Mouse (Mus musculus): ENCODE results near the gene Prox1.

Gene Prox1

DNA sequence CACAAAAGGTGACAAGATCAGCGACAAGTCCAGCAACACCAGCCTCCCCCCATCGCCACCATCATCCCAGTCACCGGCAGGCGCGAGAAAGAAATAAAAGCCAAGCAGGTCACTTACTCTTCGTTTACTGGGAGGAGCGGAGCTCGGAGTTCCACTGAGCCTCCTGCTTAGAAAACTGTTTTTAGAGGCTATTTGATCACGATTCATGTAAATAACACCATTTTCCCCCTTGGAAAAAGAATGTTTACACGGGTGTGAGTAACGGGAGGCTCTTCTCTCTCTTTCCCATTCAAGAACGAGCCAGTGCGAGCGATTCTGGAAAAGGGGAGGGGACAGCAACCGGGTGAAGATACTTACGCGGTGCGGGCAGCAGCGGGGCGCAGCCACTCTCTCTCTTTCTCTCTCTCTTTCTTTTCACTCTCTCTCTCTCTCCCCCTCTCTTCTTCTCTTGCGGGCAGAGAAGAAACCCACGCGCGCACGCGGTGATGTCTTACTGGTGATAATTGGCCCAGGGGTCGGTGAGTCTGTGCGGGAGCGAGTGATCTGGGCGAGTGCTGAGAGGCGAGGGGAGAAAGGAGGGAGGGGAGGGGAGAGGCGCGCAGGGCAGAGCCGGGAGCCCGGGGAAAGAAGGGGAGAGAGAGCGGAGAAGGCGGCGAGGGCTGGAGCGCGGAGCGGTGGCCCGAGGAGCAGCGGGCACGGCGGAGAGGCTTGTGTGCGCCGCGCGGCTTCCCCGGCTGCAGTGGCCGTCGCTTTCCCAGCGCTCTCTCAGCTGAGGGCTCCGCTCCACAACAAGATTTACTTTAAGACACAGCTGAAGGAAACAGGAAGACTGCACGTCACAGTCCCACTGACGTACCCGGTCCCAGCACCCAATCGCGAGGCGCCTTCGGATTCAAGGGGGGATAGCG lies at the start of gene Prox1:
Prox1 (minus strand) TSS at position 804 of the 908 bp plus-strand sequence.
- DNase-seq: peak; percentile 57 to 66

DNA sequence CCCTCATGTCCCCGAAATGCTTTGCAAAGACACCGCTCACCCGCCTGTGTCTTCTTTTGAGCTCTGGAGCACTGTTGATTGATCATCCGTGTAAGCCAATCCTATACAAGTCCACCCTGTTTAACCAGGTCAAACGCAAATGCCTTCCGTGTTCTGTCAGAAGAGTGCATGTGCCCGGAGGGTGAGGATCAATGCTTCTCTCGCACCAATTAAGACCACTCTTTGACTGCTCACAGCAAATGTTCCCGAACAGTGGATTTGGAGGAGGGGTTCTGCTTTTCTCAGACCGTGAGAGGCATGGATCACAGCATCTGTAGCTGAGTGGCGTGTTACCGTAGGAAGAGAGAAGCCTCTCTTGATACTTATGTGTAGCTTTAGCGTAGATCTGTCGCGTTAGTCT lies 46.1 kb upstream of the Prox1 start:
- no peak for DNase-seq

DNA sequence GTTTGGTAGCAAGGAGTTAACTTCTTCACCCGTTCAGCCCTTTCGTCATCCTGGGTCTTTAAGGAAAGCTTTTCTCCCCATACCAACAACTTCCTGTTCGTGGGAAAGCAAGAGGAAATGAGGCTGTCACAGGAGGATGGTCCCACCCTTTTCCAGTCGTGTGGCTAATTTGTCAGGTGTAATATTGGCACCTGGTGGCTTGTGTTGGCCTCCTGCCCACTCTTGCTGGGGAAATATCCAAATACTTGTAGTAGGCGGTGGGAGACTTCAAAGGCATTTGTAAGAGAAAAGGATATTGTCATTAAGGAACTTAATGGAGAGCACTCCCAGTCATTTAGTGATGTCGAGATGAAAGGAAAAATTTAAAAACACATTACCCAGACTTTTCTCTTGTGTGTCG lies 44.1 kb upstream of the Prox1 start:
- DNase-seq: peak in 1 of 2 experiments; percentile 7

DNA sequence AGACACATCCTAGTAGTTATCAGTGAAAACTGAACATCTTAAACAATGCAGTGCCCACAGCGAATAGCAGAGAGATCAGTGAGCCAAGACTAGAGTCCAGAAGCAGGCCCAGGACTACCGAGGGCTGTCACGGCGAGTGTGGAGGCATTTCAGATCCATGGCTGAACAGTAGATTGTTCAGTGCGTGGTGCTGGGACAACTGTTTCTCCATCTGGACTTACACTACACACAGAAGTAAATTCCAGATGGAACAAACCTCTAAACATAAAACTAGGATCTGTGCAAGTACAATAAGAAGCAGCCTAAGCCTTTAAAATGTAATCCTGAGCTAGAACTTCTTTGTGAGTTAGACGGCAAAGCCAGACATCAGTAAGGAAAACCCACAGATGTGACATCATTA lies 42.7 kb upstream of the Prox1 start:
- DNase-seq: no peak

DNA sequence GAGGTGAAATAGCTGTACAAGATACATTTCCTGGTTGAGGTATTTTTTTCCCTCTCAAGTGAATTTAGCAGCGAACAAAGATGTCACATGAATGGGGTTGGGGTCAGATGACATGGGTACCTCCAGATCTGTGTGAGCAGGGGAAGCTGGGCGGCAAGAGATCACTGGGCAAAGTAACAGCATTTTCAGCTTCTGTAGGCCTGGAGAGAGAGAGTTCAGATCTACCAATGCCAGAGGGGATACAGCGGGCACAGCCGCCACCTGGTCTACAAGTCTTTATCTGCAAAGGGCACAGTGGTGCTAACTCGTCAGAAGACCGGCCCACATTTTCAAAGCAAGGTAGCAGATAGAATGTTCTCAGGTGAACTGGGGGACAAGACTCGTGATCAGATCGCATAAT lies 36.7 kb upstream of the Prox1 start:
- no peak for DNase-seq

DNA sequence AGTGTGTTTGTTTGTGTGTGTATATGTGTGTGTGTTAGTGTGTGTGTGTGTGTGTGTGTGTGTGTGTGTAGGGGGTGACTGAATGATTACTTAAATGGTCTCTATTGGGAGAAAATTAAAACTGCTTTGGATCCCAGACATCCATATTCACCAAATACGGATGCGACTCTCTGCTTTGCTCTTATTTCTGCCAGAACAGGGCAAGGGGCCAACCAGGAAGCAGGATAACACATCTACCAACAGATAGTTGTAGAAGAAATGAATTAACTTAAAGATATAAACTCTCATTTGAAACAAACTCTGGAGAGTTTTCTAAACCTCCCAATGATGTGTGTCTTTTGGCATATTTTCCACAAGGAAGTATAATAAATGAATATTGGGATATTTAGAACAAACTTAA lies 35.2 kb upstream of the Prox1 start:
- no peak for DNase-seq

DNA sequence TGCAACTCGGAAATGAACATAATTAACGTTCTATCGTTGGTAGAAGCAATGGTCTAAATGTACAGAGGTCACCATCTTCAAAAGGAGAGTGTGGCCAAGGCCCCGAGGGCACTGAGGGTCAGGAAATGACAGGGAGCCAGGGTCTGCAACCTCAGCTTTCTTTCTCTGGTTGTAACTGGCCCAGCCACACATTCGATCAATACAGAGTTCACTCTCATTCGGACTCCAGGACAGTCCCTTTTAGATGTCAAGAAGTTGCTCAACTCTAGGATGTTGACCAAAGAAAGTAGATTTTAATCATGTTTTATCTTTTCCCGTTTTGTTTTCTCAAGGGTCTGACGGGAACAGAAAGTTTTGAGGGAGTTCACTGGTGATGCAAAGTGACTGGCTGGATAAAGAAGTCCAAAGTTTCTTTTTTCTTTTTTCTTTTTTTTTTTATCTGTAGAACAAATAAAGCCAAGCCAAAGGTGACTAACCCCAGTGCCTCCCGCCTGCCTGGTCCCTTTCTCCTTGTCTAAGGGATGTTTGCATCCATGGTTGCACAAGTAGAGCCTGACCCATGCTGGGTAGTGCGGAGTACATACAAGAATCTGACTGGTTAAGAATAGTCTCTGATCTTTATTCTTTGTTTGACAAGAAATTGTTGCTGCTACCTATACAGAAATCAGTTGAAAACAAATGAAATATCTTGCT lies 34.0 kb upstream of the Prox1 start:
- no peak for DNase-seq

DNA sequence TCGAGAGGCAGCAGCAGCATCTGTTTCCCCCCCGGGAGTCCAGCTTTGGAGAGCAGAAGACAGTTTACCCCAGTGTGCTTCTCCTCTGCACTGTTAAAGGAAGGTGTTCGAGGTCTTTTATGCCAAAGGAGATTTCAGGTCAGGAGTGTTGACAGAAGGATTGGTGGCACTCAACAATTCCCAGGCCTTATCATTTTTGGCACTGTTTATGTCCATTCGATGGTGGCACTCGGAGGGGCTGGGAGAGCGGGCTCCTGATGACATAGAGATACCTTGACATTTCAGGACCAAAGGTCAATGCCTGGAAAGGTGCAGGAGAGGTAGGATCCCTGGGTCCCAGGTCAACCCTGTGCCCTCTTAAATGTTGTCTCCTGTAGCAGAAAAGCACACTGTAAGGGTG lies 31.2 kb upstream of the Prox1 start:
- no peak for DNase-seq

DNA sequence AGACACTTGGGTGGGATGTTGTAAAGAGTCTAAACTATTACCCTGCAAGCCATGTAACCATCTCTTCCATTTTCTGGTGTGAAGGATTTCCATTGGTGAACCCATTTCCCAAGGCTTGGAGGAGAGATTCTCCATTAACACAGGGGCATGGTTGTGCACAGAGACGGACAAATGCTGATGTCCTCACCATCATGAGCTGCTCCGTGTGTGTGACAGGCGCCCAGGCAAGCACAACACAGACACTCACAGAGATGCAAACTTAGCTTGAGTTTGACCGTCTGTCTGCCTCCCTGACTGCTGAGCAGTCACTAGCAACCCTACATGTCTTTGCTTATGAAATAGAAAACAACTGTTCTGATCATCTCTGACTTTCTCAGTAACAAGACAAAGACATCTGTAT lies 30.5 kb upstream of the Prox1 start:
- DNase-seq: no peak

DNA sequence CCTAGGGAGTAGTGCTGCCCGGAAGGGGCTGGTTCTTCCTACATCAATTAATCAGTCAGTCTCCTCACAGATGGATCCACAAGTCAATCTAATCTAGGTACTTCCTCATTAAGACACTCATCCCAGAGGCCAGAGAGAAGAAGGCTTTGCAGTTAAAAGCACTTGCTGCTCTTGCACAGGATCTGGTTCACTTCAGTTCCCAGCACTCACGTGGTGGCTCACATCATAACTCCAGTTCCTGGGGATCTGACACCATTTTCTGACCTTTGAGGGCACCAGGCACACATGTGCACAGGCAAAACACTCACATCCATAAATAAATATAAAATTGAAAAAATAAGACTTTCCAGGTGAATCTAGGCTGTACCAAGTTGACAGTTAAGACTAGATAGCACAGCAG lies 27.7 kb upstream of the Prox1 start:
- DNase-seq: no peak

DNA sequence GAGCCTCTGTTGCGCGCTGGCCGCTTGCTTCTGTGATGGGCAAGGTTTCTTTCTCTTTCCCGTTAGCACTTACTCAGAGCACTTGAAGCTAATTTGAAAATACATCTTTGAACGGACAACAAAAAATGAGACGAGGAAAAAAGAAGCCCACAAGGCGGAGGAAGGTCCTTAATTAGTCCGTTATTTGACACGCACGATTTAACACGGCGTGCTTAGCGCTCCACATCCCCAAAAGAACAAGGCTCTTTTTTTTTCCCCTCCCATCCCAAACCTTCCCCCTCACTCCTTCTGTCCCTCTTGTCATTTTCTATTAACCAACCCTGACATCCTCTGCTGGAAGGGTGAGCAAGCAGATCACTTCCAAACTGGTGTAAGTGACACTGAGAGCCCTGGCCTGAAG lies 21.5 kb upstream of the Prox1 start:
- DNase-seq: no peak

DNA sequence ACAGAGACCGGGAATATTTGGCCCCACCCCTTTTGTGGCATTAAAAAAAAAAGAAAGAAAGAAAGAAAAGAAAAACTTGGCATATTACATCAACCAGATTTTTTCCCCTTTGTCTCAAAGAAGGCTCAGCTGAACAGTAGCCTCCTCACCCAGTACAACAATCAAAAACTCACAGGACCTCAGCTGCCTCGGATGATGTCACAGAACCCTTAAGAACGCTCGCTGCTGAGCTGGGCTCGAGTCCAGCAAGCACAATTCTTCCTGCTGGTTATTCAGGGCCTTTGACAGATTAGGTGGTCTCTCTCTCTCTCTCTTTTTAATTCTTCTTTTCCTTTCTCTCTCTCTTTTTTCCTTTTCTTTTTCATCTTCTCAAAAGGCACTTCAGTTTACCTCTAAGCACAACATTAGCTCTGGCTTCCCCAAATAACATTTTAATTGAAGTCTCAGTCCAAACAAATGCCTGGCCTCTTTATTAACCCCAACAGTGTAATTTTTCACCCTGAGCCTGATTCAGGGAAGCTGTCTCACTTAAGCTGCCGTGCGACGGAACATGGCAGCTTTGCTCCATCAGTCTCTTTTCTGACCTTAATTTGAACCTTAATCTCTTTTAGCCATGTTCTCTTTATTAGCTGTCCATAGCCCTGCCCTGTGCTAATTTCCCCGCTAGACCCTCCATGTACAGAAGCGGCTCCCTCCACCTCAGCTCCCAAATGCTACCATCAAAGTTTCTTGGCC lies 19.9 kb upstream of the Prox1 start:
- DNase-seq: no peak

DNA sequence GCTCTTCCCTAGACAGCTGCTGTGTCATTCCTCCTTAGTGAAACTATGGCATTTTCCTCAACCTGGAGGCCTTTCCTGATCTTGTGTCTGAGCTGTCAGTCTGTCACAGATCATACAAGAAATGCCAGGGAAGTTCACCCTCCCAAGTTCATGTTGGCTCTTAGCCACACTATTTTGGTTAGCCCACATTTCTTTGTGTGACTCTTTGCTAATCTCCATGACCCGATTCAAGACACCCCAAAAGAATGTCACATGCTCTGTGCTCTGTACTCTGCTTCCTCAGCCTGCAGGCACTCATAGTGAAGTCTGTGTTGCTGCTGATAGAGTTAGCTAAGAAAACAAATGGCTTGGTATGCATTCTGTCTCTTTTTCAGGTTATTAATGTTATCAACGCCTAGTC lies 18.6 kb upstream of the Prox1 start:
- no peak for DNase-seq

DNA sequence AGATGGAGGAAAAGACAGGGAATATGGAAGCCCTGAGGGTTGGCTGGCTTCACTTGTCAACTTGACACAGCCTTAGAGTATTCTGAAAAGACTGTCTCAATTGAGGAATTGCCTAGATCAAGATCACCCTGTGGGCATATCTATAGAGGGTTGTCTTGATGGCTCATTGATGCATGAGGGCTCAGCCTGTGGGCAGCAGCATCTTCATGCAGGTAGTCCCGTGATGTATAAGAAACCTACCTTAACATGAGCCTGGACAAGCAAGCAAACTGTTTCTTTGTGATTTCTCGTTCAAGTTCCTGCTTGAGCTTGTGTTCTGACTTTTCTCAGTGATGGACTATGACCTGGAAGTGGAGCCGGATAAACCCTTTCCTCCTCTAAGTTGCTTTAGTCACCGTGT lies 15.8 kb upstream of the Prox1 start:
- no peak for DNase-seq

DNA sequence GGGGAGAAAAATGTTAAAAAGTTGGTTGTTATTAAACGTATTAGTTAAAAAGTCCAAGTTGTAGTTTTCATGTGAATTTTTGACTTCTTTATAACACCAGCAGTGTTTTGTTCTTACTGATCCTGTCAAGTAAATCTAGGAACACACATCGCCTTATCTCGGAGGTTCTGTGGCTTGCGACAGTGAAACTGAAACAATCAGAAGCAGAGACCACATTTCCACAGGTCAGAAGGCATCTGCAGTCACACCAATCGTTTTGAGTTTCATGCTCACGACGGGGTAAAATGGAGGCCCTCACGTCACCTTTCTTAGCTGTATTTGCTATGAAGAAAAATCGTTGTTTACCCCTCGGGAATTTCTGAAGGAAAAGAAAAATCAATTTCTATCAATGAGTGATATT lies 14.8 kb upstream of the Prox1 start:
- no peak for DNase-seq

DNA sequence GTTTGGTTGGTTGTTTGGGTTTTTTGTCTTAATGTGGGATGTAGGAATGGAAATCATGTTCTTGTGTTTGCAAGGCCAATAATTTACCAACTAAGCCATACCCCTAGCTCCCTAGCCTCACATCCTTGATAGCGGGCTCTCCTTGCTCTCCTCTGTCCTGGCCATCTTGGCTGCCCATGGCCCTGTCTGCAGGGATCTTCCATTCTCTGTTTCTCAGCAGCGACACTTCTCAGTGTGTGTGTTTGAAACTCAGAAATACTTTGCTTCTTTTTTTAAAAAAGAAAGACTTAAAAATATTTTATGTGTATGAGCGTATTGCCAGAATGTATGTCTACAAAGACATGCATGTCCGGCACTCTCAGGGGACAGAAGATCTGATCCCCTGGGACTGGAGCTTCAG lies 13.1 kb upstream of the Prox1 start:
- no peak for DNase-seq

DNA sequence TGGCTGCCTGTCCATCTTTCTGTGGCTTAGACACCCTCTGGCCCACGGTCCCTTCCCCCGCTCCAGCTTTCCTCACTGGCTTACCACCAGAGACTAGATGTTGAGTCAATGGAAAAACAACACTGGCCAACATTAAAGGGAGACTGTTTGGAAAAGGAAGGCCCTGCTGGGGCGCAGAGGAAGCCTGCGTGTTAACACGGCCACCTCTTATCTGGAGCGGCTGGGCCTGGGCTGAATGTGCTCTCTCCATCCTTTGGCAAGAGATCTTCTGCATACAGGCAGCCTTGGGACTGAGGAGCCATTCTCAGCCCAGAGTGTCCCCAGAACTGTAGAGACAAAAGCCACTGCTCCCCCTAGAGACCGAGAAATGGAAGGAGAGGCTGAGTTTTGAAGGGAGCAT lies 11.3 kb upstream of the Prox1 start:
- DNase-seq: no peak

DNA sequence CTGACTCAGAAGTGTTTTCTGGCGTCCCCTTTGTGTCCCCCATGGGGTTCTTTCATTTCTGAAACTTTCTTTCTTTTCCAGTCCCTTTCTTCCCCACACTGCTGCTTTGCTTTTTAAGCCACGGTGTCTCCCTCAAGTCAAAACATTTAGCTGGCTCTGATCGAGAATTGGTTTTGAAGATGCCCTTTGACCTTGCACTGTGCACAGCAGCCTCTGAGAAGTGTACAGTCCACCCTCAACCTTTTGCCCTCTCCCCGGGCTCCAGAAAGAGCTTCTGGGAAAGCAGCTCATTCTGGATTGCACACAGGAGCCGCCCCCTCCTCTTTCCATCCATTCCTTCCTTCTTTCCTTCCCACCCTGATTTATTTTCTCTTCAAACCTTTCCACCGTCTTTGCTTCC lies 10.3 kb upstream of the Prox1 start:
- no peak for DNase-seq

DNA sequence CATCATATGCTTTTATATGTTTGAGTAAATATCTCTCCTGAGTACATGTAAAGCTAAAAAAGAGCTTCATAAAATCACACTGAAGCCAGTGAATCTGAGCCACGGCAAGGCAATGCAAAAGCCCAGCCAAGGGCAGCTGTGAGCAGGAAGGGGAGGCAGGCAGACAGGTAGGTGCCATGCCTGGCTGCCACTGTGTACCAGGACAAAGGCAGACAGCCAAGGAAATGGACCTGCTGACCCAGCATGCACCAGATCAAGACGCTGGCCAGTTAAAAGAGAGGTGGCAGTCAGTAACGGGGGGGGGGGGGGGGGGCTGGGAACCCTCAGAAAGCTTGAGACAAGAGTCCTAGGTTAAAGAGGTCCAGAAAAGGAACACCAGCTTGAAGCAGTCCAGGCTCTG lies 6.4 kb upstream of the Prox1 start:
- peak; percentile 41 to 55 for DNase-seq

DNA sequence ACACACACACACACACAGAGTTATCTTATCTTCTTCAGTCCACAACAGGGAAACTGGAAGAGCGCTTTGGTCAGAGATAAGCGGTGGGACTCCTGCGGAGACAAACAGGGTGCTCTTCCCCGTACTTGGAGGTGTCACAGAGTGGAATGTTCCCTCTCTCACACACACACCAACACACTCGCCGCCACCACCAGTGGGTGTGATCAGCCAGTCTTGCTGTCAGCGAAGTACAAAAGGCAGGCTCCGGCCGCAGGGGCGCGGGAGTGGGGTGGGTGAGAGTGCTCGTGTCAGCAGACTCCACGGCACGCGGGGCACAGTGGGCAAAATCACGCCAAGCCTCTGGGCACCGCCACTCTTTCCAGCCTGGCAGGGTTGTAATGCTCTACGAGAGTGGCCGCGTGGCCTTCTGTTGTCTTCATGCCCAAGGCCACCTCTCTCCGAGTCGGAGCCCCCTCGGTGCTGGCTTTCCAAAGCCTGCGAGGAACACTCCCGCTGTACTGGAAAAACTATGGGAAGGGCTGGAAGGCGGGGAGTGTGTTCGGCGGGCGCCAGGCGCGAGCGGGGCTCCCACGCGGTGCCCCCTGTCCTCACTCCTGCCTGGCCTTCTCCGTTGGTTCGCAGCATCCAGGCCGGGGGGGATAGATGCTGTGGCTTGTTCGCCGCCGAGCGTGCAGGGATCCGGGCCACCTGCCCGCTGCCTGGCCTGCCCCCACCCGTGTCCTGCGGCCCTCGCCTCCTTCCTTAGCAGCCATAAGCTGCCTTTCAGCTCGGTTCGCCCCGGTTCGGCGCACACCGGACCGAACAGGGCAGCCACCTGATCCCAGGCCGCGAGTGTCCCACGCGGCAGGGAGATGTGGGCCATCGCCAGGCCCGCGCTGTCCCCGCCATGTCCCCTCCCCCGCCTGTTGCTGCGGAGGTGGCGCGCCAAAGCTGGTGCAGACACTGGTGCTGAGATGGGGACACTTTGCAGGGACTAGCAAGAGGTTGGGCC lies 4.5 kb upstream of the Prox1 start:
- peak in 1 of 2 experiments; percentile 6 for DNase-seq

DNA sequence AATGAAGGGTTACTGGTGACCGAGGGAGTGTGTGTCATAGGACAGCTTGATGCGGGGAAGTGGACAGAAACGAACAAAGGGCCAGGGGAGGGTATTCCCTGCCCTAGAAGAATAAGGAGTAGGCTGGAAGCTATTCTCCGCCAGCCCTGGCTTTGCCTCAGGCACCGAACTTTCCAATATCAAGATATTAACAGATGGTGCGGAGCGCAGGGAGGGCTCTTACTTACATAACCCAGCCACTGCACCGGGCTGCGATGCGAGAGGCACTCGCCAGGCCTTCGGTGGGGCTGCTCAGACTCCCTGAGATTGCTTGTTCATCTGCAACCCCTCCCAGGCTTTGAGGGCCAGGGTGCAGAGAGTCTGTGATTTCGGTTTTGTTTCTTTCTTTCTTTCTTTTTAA lies 3.7 kb upstream of the Prox1 start:
- peak in 1 of 2 experiments; percentile 9 for DNase-seq

DNA sequence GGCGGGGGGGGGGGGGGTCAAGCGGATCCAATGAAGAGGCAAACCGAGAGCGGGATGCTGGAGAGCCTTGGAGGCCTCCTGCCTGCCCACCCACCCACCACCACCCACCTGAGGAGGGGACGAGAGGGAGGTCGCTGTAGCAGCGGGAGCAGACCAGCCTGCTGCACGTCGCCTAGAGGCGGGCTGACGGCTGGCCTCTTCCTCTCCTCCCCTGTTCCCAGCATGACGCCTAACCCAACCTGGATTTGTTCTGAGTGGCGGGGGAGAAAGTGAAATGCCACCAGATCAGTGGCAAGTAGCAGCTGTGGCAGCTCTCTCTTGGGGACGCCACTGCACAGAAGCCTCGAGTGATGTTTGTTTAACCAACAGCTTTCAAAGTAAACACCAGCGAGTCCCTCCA lies 3.1 kb upstream of the Prox1 start:
- no peak for DNase-seq

Data from kidney, adult 8-10 months (tissue).